Mouse (Mus musculus) CH12.LX (cell line): ENCODE data around the gene Wnk3. TPM values are rescaled to one million over a fixed set of nuclear protein-coding genes. Genes with fewer than 3 reads are reported as not detected.

Experiments used
- DNase-seq: peaks from one replicate; pipeline ENCODE4 v3.0.0-alpha.2; 2013; ENCODE audit errors: extremely low read depth
- H3K27ac ChIP-seq: 2 replicates; pipeline ENCODE4 v1.5.1; 2012; ENCODE audit warnings: low read depth, mild to moderate bottlenecking, control low read depth, moderate library complexity; ENCODE audit not compliant: insufficient read depth
- H3K27me3 ChIP-seq: replicated peaks from 2 replicates; pipeline ENCODE3; 2012; ENCODE audit warnings: inconsistent platforms
- H3K36me3 ChIP-seq, 2 experiments: replicated peaks in 1 of 2; 2 replicates each; pipeline versions ENCODE3 to v1.6.1; 2012; ENCODE audit warnings: inconsistent platforms in 1 of 2, low read length in 1 of 2, mild to moderate bottlenecking in 1 of 2, mixed read lengths in 1 of 2, moderate library complexity in 1 of 2; ENCODE audit not compliant: control insufficient read depth in 1 of 2, insufficient read depth in 1 of 2
- H3K4me1 ChIP-seq, 2 experiments: 2 replicates each; pipeline ENCODE4 v1.6.1; 2012; ENCODE audit warnings: inconsistent platforms in 1 of 2, moderate library complexity in 1 of 2; ENCODE audit not compliant: insufficient read depth in 2 of 2, control insufficient read depth in 1 of 2
- H3K4me2 ChIP-seq: 2 replicates; pipeline ENCODE4 v1.6.1; 2012; ENCODE audit warnings: low read depth, mild to moderate bottlenecking, control low read depth; ENCODE audit not compliant: poor library complexity, insufficient read depth, severe bottlenecking
- H3K4me3 ChIP-seq, 3 experiments: fragments of 150-350 bp in 1 of 3; sonication (generic) in 1 of 3; replicated peaks in 1 of 3; 2 replicates each; pipeline versions ENCODE3 to v1.5.1; 2011 to 2012; ENCODE audit warnings: low read depth in 2 of 3, low read length in 2 of 3, mild to moderate bottlenecking in 2 of 3, moderate library complexity in 2 of 3, control low read depth in 1 of 3, improper control_type of control experiment in 1 of 3, inconsistent platforms in 1 of 3, mixed read lengths in 1 of 3; ENCODE audit not compliant: poor library complexity in 1 of 3
- H3K79me2 ChIP-seq: replicated peaks from 2 replicates; pipeline ENCODE4 v1.6.1; 2012; ENCODE audit warnings: mild to moderate bottlenecking, moderate library complexity; ENCODE audit not compliant: control insufficient read depth, poor library complexity, insufficient read depth, severe bottlenecking; ENCODE audit errors: extremely low read depth
- H3K9ac ChIP-seq: 2 replicates; pipeline ENCODE4 v1.6.1; 2012; ENCODE audit warnings: low read depth, mild to moderate bottlenecking, control low read depth, moderate library complexity; ENCODE audit not compliant: insufficient read depth
- H3K9me3 ChIP-seq: replicated peaks from 2 replicates; pipeline ENCODE3; 2012; ENCODE audit warnings: low read length, inconsistent platforms, mixed read lengths
- CHD2 ChIP-seq: IDR thresholded peaks from 2 replicates; pipeline ENCODE4 v1.6.1; 2011; ENCODE audit warnings: low read length, improper control_type of control experiment
- CTCF ChIP-seq, 2 experiments: IDR thresholded peaks in 1 of 2; conservative IDR thresholded peaks in 1 of 2; 2 replicates each; pipeline ENCODE4 v1.5.1; 2011 to 2012; ENCODE audit warnings: low read depth in 2 of 2, low read length in 2 of 2, improper control_type of control experiment in 1 of 2, inconsistent platforms in 1 of 2, mild to moderate bottlenecking in 1 of 2, moderate library complexity in 1 of 2
- E2F4 ChIP-seq: IDR thresholded peaks from 2 replicates; pipeline ENCODE4 v1.6.1; 2011; ENCODE audit warnings: low read depth, low read length, improper control_type of control experiment; ENCODE audit not compliant: insufficient replicate concordance
- ELF1 ChIP-seq: IDR thresholded peaks from 2 replicates; pipeline ENCODE4 v1.6.1; 2014; ENCODE audit warnings: low read depth, mild to moderate bottlenecking, inconsistent platforms, low read length, improper control_type of control experiment
- EP300 ChIP-seq: IDR thresholded peaks from 2 replicates; pipeline ENCODE4 v1.6.1; 2011; ENCODE audit warnings: low read length, improper control_type of control experiment
- GABPA ChIP-seq: IDR thresholded peaks from 2 replicates; pipeline ENCODE4 v1.6.1; 2012; ENCODE audit warnings: low read depth, low read length, improper control_type of control experiment, inconsistent platforms; ENCODE audit not compliant: insufficient replicate concordance
- IRF4 ChIP-seq: IDR thresholded peaks from 2 replicates; pipeline ENCODE4 v1.6.1; 2014; ENCODE audit warnings: low read depth, mild to moderate bottlenecking, inconsistent platforms, low read length, improper control_type of control experiment
- JUND ChIP-seq: conservative IDR thresholded peaks from 2 replicates; pipeline ENCODE4 v1.6.1; 2011; ENCODE audit warnings: low read depth, low read length, improper control_type of control experiment
- MAZ ChIP-seq: IDR thresholded peaks from 2 replicates; pipeline ENCODE4 v1.6.1; 2012; ENCODE audit warnings: low read depth, mild to moderate bottlenecking, inconsistent platforms, low read length, improper control_type of control experiment, moderate library complexity
- MXI1 ChIP-seq: IDR thresholded peaks from 2 replicates; pipeline ENCODE4 v1.6.1; 2011; ENCODE audit warnings: mild to moderate bottlenecking, low read depth, low read length, improper control_type of control experiment
- POLR2AphosphoS2 ChIP-seq: IDR thresholded peaks from 2 replicates; pipeline ENCODE4 v1.6.1; 2011; ENCODE audit warnings: low read depth, low read length, improper control_type of control experiment
- RAD21 ChIP-seq: IDR thresholded peaks from 2 replicates; pipeline ENCODE4 v1.6.1; 2011; ENCODE audit warnings: low read depth, mild to moderate bottlenecking, low read length, improper control_type of control experiment, moderate library complexity
- SIN3A ChIP-seq: IDR thresholded peaks from 2 replicates; pipeline ENCODE4 v1.6.1; 2012; ENCODE audit warnings: low read length, improper control_type of control experiment, inconsistent platforms
- SMC3 ChIP-seq: IDR thresholded peaks from 2 replicates; pipeline ENCODE4 v1.6.1; 2011; ENCODE audit warnings: low read depth, low read length, improper control_type of control experiment
- ZKSCAN1 ChIP-seq: IDR thresholded peaks from 2 replicates; pipeline ENCODE4 v1.6.1; 2012; ENCODE audit warnings: low read depth, inconsistent platforms, low read length, improper control_type of control experiment, borderline replicate concordance
- ZMIZ1 ChIP-seq: IDR thresholded peaks from 2 replicates; pipeline ENCODE4 v1.6.1; 2012; ENCODE audit warnings: low read depth, mild to moderate bottlenecking, inconsistent platforms, low read length, improper control_type of control experiment
- ZNF384 ChIP-seq: IDR thresholded peaks from 2 replicates; pipeline ENCODE4 v1.6.1; 2012; ENCODE audit warnings: low read depth, low read length, improper control_type of control experiment, inconsistent platforms
- dilution Hi-C: fragments of 300-500 bp; cut with MboI; formaldehyde crosslinking; loops from 2 replicates; pipeline ENCODE4 v1.14.3; 2020; ENCODE audit warnings: low sequenced_read_pairs; ENCODE audit not compliant: extremely low pct_unique_long_range_greater_than_20kb, extremely low pct_ligation_motif_present
- in situ Hi-C: fragments of 300-500 bp; cut with MboI; formaldehyde crosslinking; loops from 3 replicates; pipeline ENCODE4 v1.14.3; 2019; ENCODE audit warnings: low sequenced_read_pairs, low pct_ligation_motif_present, low pct_unique_long_range_greater_than_20kb, mixed read lengths
- polyA plus RNA-seq: library from polyadenylated mRNA; unstranded; fragments of >175 nt; gene quantifications from 2 replicates; pipeline ENCODE4 v1.2.1, GENCODE M21; 2012; ENCODE audit warnings: low read depth; ENCODE audit not compliant: insufficient read length
- total RNA-seq, 2 experiments: library from RNA; depleted of rRNA; stranded (reverse); fragments of 300-350 nt in 1 of 2; fragments of >200 nt in 1 of 2; gene quantifications; 2 replicates each; pipeline ENCODE4 v1.2.3; 2012 to 2014

Gene Wnk3
- total and polyA plus RNA-seq, 3 experiments, result 0.04 to 0.27 (median 0.08) TPM

DNA sequence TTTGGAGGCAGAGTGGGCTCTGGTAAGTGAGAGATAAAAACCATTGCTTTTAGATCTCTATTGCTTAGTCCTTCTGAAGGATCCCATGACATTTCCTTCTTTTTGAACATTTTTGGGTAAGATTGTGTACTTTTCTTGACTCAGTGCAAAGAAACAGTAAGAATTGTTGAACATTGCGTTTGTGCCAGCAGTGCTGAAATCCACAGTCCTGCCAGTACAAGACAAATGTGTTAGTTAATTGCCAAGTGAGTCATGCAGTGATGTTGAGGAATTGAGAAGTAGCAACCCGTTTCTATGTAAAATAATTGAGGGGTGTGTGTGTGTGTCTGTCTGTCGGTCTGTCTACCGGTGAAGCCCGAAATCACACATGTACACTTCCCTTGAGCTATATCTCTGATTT is 151.4 kb downstream of the Wnk3 start:
- Histone ChIP-seq H3K4me2 (no peak overlapping the region), H3K36me3 (peaks cover 3 to 12% of the 10 kb centered on the region in 2 experiments), H3K79me2 (peaks cover 23% of the 10 kb centered on the region), H3K4me1 (peaks cover 0 to 7% of the 10 kb centered on the region in 2 experiments; a peak in 1 of 4 replicates), H3K4me3 (no peak overlapping the region), H3K27ac (no peak overlapping the region), H3K9ac (no peak overlapping the region), H3K27me3 (no peaks in the 10 kb centered on the region), H3K9me3 (no peaks in the 10 kb centered on the region)
- in situ Hi-C loops (no loop called here), dilution Hi-C loops (no loop called here)
- TF ChIP-seq RAD21 (no peak), JUND (no peak), MAZ (no peak), POLR2AphosphoS2 (no peak), EP300 (no peak), CHD2 (no peak), SIN3A (no peak), GABPA (no peak), ELF1 (no peak), SMC3 (no peak), ZMIZ1 (no peak), IRF4 (no peak), CTCF (conservative IDR thresholded peaks at IDR 0.05 in 1 of 2, IDR thresholded peaks at IDR 0.05 in 1 of 2; ENCODE audit: low read depth in 2 of 2, low read length in 2 of 2) (no peak), MXI1 (no peak), E2F4 (no peak), ZNF384 (no peak), ZKSCAN1 (no peak)
- DNase-seq, result no peak

Other genes starting within 250 kb of the Wnk3 start
- 32.3 and 41.0 TPM in 2 replicates for gene Gnl3l, start 180.8 kb upstream of the Wnk3 start, total RNA-seq (2012; rRNA removed)
- gene Gnl3l, start 180.8 kb upstream of the Wnk3 start, total RNA-seq (2014; rRNA removed), result 63.8 and 66.2 TPM in 2 replicates
- gene Gnl3l, start 180.8 kb upstream of the Wnk3 start, polyA plus RNA-seq, result 38.4 and 39.9 TPM in 2 replicates
- gene Fgd1, start 151.9 kb upstream of the Wnk3 start, total RNA-seq (2012; rRNA removed), result 1.8 and 2.2 TPM in 2 replicates
- gene Fgd1, start 151.9 kb upstream of the Wnk3 start, total RNA-seq (2014; rRNA removed), result 0.32 and 0.68 TPM in 2 replicates
- 1.1 and 2.2 TPM in 2 replicates for gene Fgd1, start 151.9 kb upstream of the Wnk3 start, polyA plus RNA-seq
- gene Tsr2, start 101.5 kb upstream of the Wnk3 start, total RNA-seq (2012; rRNA removed), result 15.8 and 31.5 TPM in 2 replicates
- gene Tsr2, start 101.5 kb upstream of the Wnk3 start, total RNA-seq (2014; rRNA removed), result 43.9 and 44.5 TPM in 2 replicates
- 77.8 and 82.0 TPM in 2 replicates for gene Tsr2, start 101.5 kb upstream of the Wnk3 start, polyA plus RNA-seq
- gene Fam120c, start 146.1 kb downstream of the Wnk3 start, total RNA-seq (2012; rRNA removed), result 0.84 and 1.4 TPM in 2 replicates
- gene Fam120c, start 146.1 kb downstream of the Wnk3 start, total RNA-seq (2014; rRNA removed), result 0.20 and 0.24 TPM in 2 replicates
- gene Fam120c, start 146.1 kb downstream of the Wnk3 start, polyA plus RNA-seq, result 0.53 and 0.67 TPM in 2 replicates